Mouse (Mus musculus) heart, embryonic 14.5 days (tissue): ENCODE data around the gene Shisa7. TPM values are rescaled to one million over a fixed set of nuclear protein-coding genes. Genes with fewer than 3 reads are reported as not detected.
A peak's percentile ranks its signal among the peaks of the same experiment; 100 is the strongest.
"Not testable (repeated sequence)": the region's sequence is repeated elsewhere in the genome, so short reads cannot be mapped to it uniquely, and the experiment has no call there.

ENCODE experiments used
- ATAC-seq: fragments of 200-750 bp; cut with Nextera tagmentation; 2 replicates; pipeline ENCODE4 v1.8.0; 2017; ENCODE audit warnings: low read depth, moderate TSS enrichment; ENCODE audit not compliant: insufficient number of reproducible peaks, insufficient read depth, low FRiP score
- H3K27ac ChIP-seq, 2 experiments: fragments of 200-500 bp in 1 of 2; fragments of 300-500 bp in 1 of 2; sonication (generic) in 1 of 2; replicated peaks in 1 of 2; 2 replicates each; pipeline ENCODE4 v1.5.1; 2012 to 2014; ENCODE audit warnings: low read depth in 2 of 2, low read length in 2 of 2, control low read depth in 1 of 2, mild to moderate bottlenecking in 1 of 2, mixed read lengths in 1 of 2; ENCODE audit not compliant: control insufficient read depth in 1 of 2, insufficient read depth in 1 of 2
- H3K27me3 ChIP-seq: fragments of 300-500 bp; sonication (generic); 2 replicates; pipeline ENCODE4 v1.6.1; 2014; ENCODE audit warnings: mild to moderate bottlenecking, low read length, control low read depth; ENCODE audit not compliant: control insufficient read depth, insufficient read depth
- H3K36me3 ChIP-seq: fragments of 300-500 bp; sonication (generic); 2 replicates; pipeline ENCODE4 v1.6.1; 2014; ENCODE audit warnings: mild to moderate bottlenecking, control low read depth, low read length, mixed read lengths; ENCODE audit not compliant: control insufficient read depth, insufficient read depth
- H3K4me1 ChIP-seq, 2 experiments: fragments of 200-500 bp in 1 of 2; fragments of 300-500 bp in 1 of 2; sonication (generic) in 1 of 2; 2 replicates each; pipeline ENCODE4 v1.6.1; 2012 to 2014; ENCODE audit warnings: low read length in 2 of 2, control low read depth in 1 of 2, mixed read lengths in 1 of 2; ENCODE audit not compliant: control insufficient read depth in 2 of 2, insufficient read depth in 2 of 2
- H3K4me2 ChIP-seq: fragments of 300-500 bp; sonication (generic); 2 replicates; pipeline ENCODE4 v1.6.1; 2014; ENCODE audit warnings: mild to moderate bottlenecking, low read length
- H3K4me3 ChIP-seq, 2 experiments: fragments of 200-500 bp in 1 of 2; fragments of 300-500 bp in 1 of 2; sonication (generic) in 1 of 2; 2 replicates each; pipeline ENCODE4 v1.5.1; 2012 to 2014; ENCODE audit warnings: low read length in 2 of 2, mild to moderate bottlenecking in 2 of 2, control low read depth in 1 of 2, low read depth in 1 of 2, moderate library complexity in 1 of 2; ENCODE audit not compliant: control insufficient read depth in 1 of 2, insufficient read depth in 1 of 2
- H3K9ac ChIP-seq: fragments of 300-500 bp; sonication (generic); 2 replicates; pipeline ENCODE4 v1.6.1; 2014; ENCODE audit warnings: mild to moderate bottlenecking, low read length
- H3K9me3 ChIP-seq: fragments of 300-500 bp; sonication (generic); 2 replicates; pipeline ENCODE4 v1.6.1; 2016; ENCODE audit warnings: low read length, control low read depth; ENCODE audit not compliant: control insufficient read depth
- WGBS: fragments of 180-500 bp; shearing (Covaris S2); extraction: QIAGEN DNeasy Blood & Tissue Kit; methylation state at CpG from one replicate; pipeline ENCODE4 v1.1.7; 2014; 5-methylcytosine and 5-hydroxymethylcytosine counted together
- polyA plus RNA-seq: library from polyadenylated mRNA; unstranded; fragments of >200 nt; fragmentation: Nextera tagmentation; extraction: Ambion mirVana; gene quantifications from 2 replicates; pipeline ENCODE4 v1.2.1, GENCODE M21; 2014

The Shisa7 gene
- 0.05 TPM in 1 of 2 replicates, not detected in the other for polyA plus RNA-seq

DNA sequence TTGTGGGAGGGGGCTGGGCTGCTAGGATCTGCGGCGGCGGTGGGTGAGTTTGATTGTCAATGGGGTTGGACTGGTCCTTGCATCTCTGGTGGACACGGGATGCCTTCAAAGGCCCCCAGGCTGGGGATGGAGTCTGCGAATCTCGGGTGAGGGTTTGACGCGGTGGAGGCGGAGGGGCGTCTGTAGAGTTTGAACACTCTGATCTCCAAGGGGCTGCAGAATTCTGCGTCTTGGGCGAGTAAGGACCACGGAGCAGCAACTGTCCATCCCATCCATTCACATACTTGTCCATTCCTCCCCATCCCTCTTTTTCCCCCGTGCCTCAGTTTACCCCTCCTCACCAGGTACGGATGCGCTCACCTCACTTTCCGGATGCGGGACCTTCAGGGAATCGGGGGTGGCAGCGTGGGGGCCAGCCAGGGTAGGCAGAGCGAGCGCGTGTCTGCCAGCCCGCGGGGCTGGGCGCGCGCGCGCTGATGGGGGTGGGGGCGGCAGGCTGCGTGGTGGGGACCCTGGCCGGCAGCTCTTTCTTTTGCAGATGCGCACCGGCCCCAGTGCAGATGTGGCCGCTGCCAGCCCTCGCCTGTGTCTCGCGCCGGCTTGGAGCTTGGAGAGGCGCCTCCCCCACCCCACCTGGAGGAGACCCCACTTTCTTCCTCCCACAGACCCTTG lies at the start of gene Shisa7:
Gene Shisa7 (minus strand): TSS at position 452 of the 672 bp plus-strand sequence.
- H3K4me2 ChIP-seq = peak within 1 kb of the TSS; percentile 63
- peaks cover 2 to 14% of the 10 kb centered on the region in 2 experiments; a peak in 2 of 4 replicates for H3K4me1 ChIP-seq
- no peaks in the 10 kb centered on the region for H3K9me3 ChIP-seq
- peaks cover 61% of the 10 kb centered on the region for H3K27me3 ChIP-seq
- WGBS = 1% methylated on average over 41 of the region's 41 CpGs
- no peak within 1 kb of the TSS; the same call in 1 of the 2 replicates for H3K9ac ChIP-seq
- H3K36me3 ChIP-seq = no peaks in the 10 kb centered on the region
- no peak within 1 kb of the TSS for H3K27ac ChIP-seq
- peak within 1 kb of the TSS; percentile 18 to 30; a peak in 3 of 4 replicates for H3K4me3 ChIP-seq
- no peak for ATAC-seq

DNA sequence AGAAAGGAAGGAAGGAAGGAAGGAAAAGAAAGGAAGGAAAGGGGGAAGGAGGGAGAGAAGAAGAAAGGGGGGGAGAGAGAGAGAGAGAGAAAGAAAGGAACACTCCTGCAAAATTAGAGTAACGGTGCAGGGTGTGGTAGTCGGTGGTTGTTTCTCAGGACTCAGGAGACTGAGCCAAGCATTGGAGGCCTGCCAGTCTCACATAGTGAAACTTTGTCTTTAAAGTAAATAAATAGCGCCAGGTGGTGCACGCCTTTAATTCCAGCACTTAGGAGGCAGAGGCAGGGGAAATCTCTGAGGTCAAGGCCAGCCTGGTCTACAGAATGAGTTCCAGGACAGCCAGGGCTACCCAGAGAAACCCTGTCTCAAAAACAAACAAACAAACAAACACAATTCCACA lies 42.2 kb upstream of the Shisa7 start:
- ATAC-seq = no peak
- Histone ChIP-seq H3K27me3 (no peaks in the 10 kb centered on the region), H3K4me1 (no peaks in the 10 kb centered on the region), H3K4me3 (no peak overlapping the region), H3K27ac (no peak overlapping the region), H3K9me3 (no peaks in the 10 kb centered on the region), H3K36me3 (no peaks in the 10 kb centered on the region), H3K4me2 (no peak overlapping the region), H3K9ac (no peak overlapping the region)
- 65% methylated on average over 4 of the region's 4 CpGs for WGBS

DNA sequence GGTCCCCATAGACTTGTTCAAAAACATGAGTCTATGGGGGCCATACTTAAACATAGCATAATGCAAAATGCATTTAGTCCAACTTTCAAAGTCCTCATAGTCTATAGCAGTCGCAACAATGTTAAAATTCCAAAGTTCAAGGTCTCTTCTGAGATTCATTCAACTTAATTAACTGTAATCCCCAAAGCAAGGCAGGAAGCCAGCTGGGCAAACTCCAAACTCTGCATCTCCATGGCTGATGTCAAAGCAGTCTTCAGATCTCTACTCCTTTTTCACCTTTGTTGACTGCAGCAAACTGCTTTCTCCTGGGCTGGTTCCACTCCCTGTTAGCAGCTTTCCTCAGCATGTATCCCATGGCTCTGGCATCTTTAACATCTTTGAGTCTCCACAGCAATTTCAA lies 34.5 kb upstream of the Shisa7 start:
- not testable (repeated sequence) for ATAC-seq, H3K9ac ChIP-seq, H3K9me3 ChIP-seq, H3K36me3 ChIP-seq, H3K4me3 ChIP-seq, H3K27ac ChIP-seq, H3K4me2 ChIP-seq, H3K27me3 ChIP-seq
- peaks cover 7 to 14% of the 10 kb centered on the region in 2 experiments for H3K4me1 ChIP-seq
- 79% methylated on average over 1 of the region's 1 CpGs for WGBS

DNA sequence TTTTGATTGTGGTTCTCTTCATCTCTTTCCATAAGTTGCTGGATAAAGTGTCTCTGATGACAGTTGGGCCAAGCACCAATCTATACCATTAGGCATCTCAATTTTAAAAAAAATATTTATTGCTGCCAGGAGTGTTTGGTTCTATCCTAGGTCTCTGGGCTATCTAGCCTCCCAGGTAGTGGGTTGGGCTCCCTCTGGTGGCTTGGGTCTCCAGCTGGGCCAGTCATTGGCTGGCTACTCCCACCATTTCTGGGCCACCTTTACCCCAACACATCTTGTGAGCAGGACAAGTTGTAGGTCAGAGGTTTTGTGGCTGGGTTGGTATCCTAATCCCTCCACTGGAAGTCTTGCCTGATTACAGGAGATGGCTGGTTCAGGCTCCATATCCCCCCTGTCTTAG lies 33.7 kb upstream of the Shisa7 start:
- Histone ChIP-seq H3K36me3 (no peaks in the 10 kb centered on the region), H3K27me3 (no peaks in the 10 kb centered on the region), H3K9ac (0 out of 2 replicates have a peak overlapping the region, but pooled peaks have one; percentile 78), H3K4me1 (peaks cover 7 to 14% of the 10 kb centered on the region in 2 experiments), H3K27ac (no peak overlapping the region), H3K4me2 (peak overlapping the region; percentile 96; the same call in 1 of the 2 replicates), H3K4me3 (no peak overlapping the region), H3K9me3 (no peaks in the 10 kb centered on the region)
- ATAC-seq = no peak

DNA sequence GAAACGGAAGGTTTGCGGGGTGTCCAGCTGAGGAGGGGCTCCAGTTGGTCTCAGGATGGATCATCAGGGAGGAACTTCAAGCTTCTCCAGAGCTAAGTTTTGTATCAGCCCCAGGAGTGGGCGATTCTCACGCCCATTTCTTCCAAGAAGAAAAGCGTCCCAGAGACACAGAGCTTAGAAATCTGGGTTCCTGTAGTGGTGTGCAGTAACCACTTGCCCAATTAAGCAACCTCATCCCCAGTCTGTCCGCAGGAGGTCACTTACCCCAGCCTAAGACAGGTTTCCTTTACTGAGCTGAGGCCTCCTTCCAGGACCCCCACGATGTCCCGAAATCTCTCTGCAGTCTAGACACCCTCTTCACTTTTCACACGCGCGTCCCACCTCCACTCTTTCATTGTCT lies 32.7 kb upstream of the Shisa7 start:
- Histone ChIP-seq H3K27me3 (no peaks in the 10 kb centered on the region), H3K9ac (peak overlapping the region; percentile 78), H3K4me2 (peak overlapping the region; percentile 96), H3K4me3 (peak overlapping the region; percentile 56 to 62), H3K9me3 (no peaks in the 10 kb centered on the region), H3K4me1 (peaks cover 7 to 14% of the 10 kb centered on the region in 2 experiments), H3K36me3 (no peaks in the 10 kb centered on the region), H3K27ac (peak overlapping the region; percentile 40 to 61; a peak in 1 of 4 replicates)
- WGBS = 9% methylated on average over 10 of the region's 11 CpGs
- peak; percentile 9; the same call in 1 of the 2 replicates for ATAC-seq

DNA sequence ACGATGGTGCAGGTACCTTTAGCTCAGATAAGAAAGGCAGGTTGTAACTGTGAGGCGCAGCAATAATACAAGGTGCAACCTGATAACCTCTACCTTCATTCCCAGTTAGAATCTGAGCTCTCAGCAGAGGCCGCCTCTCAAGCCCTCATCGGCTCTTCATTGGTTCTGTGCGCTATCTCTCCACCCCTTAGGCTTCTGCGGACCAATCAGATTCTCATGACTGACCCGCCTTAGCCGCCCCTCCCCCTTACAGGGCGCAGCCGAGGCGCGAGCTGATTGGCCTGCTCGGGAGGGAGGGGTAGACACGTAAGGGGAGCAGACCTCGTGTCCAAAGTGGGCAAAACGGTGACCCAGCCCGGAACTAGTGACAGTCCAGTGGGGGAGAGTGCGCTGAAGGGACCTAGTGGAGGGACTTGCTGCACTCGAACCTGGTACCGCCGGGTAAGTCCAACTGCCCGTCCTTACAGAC lies 32.3 kb upstream of the Shisa7 start, which contains the start of gene Isoc2a:
Gene Isoc2a (plus strand): TSS at position 401 of the 469 bp plus-strand sequence.
- under 1% methylated on average over 22 of the region's 22 CpGs for WGBS
- H3K27me3 ChIP-seq = no peaks in the 10 kb centered on the region
- H3K4me2 ChIP-seq = peak within 1 kb of the TSS; percentile 96
- H3K4me3 ChIP-seq = peak within 1 kb of the TSS; percentile 56 to 62
- peaks cover 7 to 14% of the 10 kb centered on the region in 2 experiments for H3K4me1 ChIP-seq
- peak within 1 kb of the TSS; percentile 78 for H3K9ac ChIP-seq
- peak within 1 kb of the TSS; percentile 40 to 61; a peak in 1 of 4 replicates for H3K27ac ChIP-seq
- ATAC-seq = peak; percentile 100
- no peaks in the 10 kb centered on the region for H3K9me3 ChIP-seq
- H3K36me3 ChIP-seq = no peaks in the 10 kb centered on the region

DNA sequence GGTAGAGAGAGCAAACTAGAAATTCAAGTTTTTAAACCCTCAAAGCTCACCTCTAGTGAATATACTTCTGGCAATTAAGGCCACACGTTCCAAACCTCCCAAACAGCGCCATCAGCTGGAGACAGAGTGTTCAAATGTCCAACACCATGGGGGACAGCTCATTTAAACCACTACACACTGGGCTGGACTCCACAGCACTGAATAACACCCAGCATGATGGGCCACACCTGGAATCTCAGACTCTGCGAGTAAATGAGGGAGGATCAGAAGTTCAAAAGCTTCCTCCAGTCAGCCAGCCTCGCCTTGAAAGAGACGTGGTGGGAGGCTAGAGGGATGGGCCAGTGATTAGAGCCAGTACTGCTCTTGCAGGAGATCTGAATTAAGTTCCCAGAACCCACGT lies 25.6 kb upstream of the Shisa7 start, which contains the start of gene Isoc2b:
Gene Isoc2b (minus strand): TSS at position 126 of the 400 bp plus-strand sequence.
- ATAC-seq = no peak

More for the DNA sequence above, 25.6 kb upstream of the Shisa7 start, which contains the start of gene Isoc2b:
- H3K4me2 ChIP-seq = no peak within 1 kb of the TSS
- WGBS = 45% methylated on average over 6 of the region's 6 CpGs
- H3K36me3 ChIP-seq = no peaks in the 10 kb centered on the region
- H3K4me1 ChIP-seq = peaks cover 3 to 18% of the 10 kb centered on the region in 2 experiments; a peak in 3 of 4 replicates
- no peaks in the 10 kb centered on the region for H3K27me3 ChIP-seq
- no peaks in the 10 kb centered on the region for H3K9me3 ChIP-seq
- no peak within 1 kb of the TSS for H3K4me3 ChIP-seq
- no peak within 1 kb of the TSS for H3K27ac ChIP-seq
- no peak within 1 kb of the TSS for H3K9ac ChIP-seq
